9 mouse cellular contexts compared by ENCODE assay signal in the genomic region with DNA sequence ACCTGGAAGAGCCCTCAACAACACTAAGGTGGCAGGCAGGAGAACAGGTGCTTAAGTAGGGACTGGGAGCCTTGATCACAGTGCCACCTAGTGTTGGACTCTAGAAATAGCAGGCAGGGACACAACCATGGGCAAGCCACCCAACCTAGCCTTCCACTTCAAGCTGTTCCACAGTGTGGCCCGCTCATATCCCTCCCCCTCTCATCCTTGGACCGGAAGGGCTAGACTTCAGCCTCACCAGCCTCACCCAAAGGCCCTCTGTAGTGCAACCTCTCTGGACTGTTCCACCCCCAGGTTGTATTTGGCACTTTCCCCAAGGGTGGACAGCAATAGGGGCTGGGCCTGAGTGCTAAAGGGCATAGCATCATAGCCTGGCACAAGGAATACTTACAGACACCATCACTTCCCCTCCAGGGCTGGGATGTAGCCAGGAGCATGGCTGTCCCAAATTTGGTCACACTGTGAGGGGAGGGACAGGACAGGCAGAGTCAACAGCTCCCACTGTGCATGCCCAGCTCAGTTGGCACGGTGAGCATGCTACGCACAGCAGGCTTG.
DNase-seq lines count a peak whose midpoint lies in the region; ATAC-seq and TF ChIP-seq lines count a peak whose summit lies in the region.
"Had no signal": no experiment of that assay in that cellular context is flagged by ENCODE, and none has a peak within 500 bp of the region (broad histone marks: within the 10 kb centered on the region; RNA-seq: fewer than 3 reads in every experiment).

No protein-coding gene starts in this region.

- 61% methylated on average over 4 of the region's 4 CpGs for WGBS in liver, adult 2 months
- WGBS in liver, embryonic 12.5 days (ENCODE audit: insufficient replicate concordance), result 55% methylated on average over 4 of the region's 4 CpGs
- WGBS in forebrain, embryonic 11.5 days, result 57% methylated on average over 4 of the region's 4 CpGs
- WGBS in intestine, postnatal 0 days, result 50% methylated on average over 4 of the region's 4 CpGs
- WGBS in midbrain, postnatal 0 days, result 54% methylated on average over 4 of the region's 4 CpGs

- intact Hi-C loops in left cerebral cortex, postnatal 4 days (cut with DNase I), result loop anchor here (2.0 kb wide), 1 partner anchor 187 kb away; no protein-coding TSS in a partner anchor

- no peak for TF ChIP-seq POLR2A in liver, adult 2 months (IDR thresholded peaks at IDR 0.05; ENCODE audit: extremely low read depth, insufficient read depth, low read length)

- H3K4me1 ChIP-seq in liver, adult 2 months (ENCODE audit: control insufficient read depth, insufficient read depth, low read length), result no peaks in the 10 kb centered on the region
- no peaks in the 10 kb centered on the region for H3K4me1 ChIP-seq in liver, embryonic 12.5 days
- H3K4me1 ChIP-seq in forebrain, embryonic 11.5 days (replicated peaks; ENCODE audit: control insufficient read depth, insufficient read depth, low read length), result no peaks in the 10 kb centered on the region
- H3K4me1 ChIP-seq in intestine, postnatal 0 days (replicated peaks; ENCODE audit: control insufficient read depth, insufficient read depth, low read length), result no peaks in the 10 kb centered on the region
- H3K4me1 ChIP-seq in midbrain, postnatal 0 days (ENCODE audit: insufficient read depth, low read length), result no peaks in the 10 kb centered on the region
- H3K4me1 ChIP-seq: embryonic facial prominence, embryonic 15.5 days had no signal

- no peaks in the 10 kb centered on the region for H3K36me3 ChIP-seq in liver, adult 2 months (ENCODE audit: control insufficient read depth, insufficient read depth, low read length)
- no peaks in the 10 kb centered on the region for H3K36me3 ChIP-seq in liver, embryonic 12.5 days
- no peaks in the 10 kb centered on the region for H3K36me3 ChIP-seq in forebrain, embryonic 11.5 days (ENCODE audit: control insufficient read depth, insufficient read depth, low read length)
- H3K36me3 ChIP-seq in intestine, postnatal 0 days (ENCODE audit: control insufficient read depth, insufficient read depth), result no peaks in the 10 kb centered on the region; the same call in 1 of the 2 replicates
- H3K36me3 ChIP-seq in midbrain, postnatal 0 days (ENCODE audit: insufficient read depth, low read length), result no peaks in the 10 kb centered on the region
- H3K36me3 ChIP-seq: embryonic facial prominence, embryonic 15.5 days had no signal

- H3K79me2 ChIP-seq in liver, adult 2 months (ENCODE audit: control insufficient read depth, insufficient read depth, low read length), result no peaks in the 10 kb centered on the region

- ATAC-seq in liver, embryonic 12.5 days, result no peak
- no peak for ATAC-seq in forebrain, embryonic 11.5 days (replicated peaks; ENCODE audit: low FRiP score)
- ATAC-seq in intestine, postnatal 0 days, result peak; percentile 43; the same call in 1 of the 2 replicates
- peak; percentile 47; the same call in 1 of the 2 replicates for ATAC-seq in midbrain, postnatal 0 days (ENCODE audit: low FRiP score)

- H3K27ac ChIP-seq in liver, adult 2 months (replicated peaks; ENCODE audit: insufficient read depth, low read depth, low read length), result no peak overlapping the region
- no peak overlapping the region for H3K27ac ChIP-seq in liver, embryonic 12.5 days
- H3K27ac ChIP-seq in forebrain, embryonic 11.5 days (ENCODE audit: low read depth, low read length), result no peak overlapping the region
- no peak overlapping the region for H3K27ac ChIP-seq in intestine, postnatal 0 days (ENCODE audit: low read depth, low read length)
- H3K27ac ChIP-seq in midbrain, postnatal 0 days (ENCODE audit: low read depth, low read length), result no peak overlapping the region
- H3K27ac ChIP-seq: embryonic facial prominence, embryonic 15.5 days had no signal

- no peak overlapping the region for H3K4me2 ChIP-seq in liver, embryonic 12.5 days
- H3K4me2 ChIP-seq in forebrain, embryonic 11.5 days (ENCODE audit: low read depth, low read length, severe bottlenecking), result no peak overlapping the region
- no peak overlapping the region for H3K4me2 ChIP-seq in intestine, postnatal 0 days (replicated peaks; ENCODE audit: low read depth)
- no peak overlapping the region for H3K4me2 ChIP-seq in midbrain, postnatal 0 days (ENCODE audit: low read depth, low read length, poor library complexity, severe bottlenecking)
- H3K4me2 ChIP-seq: embryonic facial prominence, embryonic 15.5 days had no signal

- DNase-seq in liver, adult 2 months (ENCODE audit: extremely low read depth, low read depth, low spot score), result peak; percentile 34
- peak; percentile 42 for DNase-seq in c-Kit-negative CD71-positive TER-119-positive erythroid progenitor cells, embryonic 14.5 days (ENCODE audit: low read depth, low spot score)
- DNase-seq in forebrain, embryonic 11.5 days (ENCODE audit: low spot score), result peak; percentile 73
- DNase-seq in left cerebral cortex, postnatal 4 days, result peak; percentile 81
- DNase-seq in midbrain, postnatal 0 days (ENCODE audit: low spot score), result peak; percentile 81
- peak; percentile 26 for DNase-seq in telencephalon, adult 2 months (ENCODE audit: low read depth, low spot score)

- H3K9me3 ChIP-seq in liver, embryonic 12.5 days (replicated peaks), result no peaks in the 10 kb centered on the region
- no peaks in the 10 kb centered on the region for H3K9me3 ChIP-seq in forebrain, embryonic 11.5 days (ENCODE audit: control insufficient read depth, low read length)
- no peaks in the 10 kb centered on the region for H3K9me3 ChIP-seq in intestine, postnatal 0 days (ENCODE audit: control insufficient read depth)
- H3K9me3 ChIP-seq in midbrain, postnatal 0 days (ENCODE audit: low read length), result no peaks in the 10 kb centered on the region
- H3K9me3 ChIP-seq: embryonic facial prominence, embryonic 15.5 days had no signal

- H3K9ac ChIP-seq in liver, adult 2 months (ENCODE audit: low read depth, low read length), result no peak overlapping the region
- no peak overlapping the region for H3K9ac ChIP-seq in liver, embryonic 12.5 days
- H3K9ac ChIP-seq in forebrain, embryonic 11.5 days (ENCODE audit: low read length), result no peak overlapping the region
- H3K9ac ChIP-seq in intestine, postnatal 0 days (ENCODE audit: low read depth, low read length), result no peak overlapping the region
- H3K9ac ChIP-seq in midbrain, postnatal 0 days (replicated peaks; ENCODE audit: low read length, poor library complexity, severe bottlenecking), result no peak overlapping the region
- H3K9ac ChIP-seq: embryonic facial prominence, embryonic 15.5 days had no signal

- peak; percentile 81 for TF ChIP-seq CTCF in liver, adult 2 months (IDR thresholded peaks at IDR 0.05; ENCODE audit: low read depth, low read length)
- peak; percentile 94 for TF ChIP-seq CTCF in intestine, postnatal 0 days (IDR thresholded peaks at IDR 0.05; ENCODE audit: low read depth)
- TF ChIP-seq CTCF in midbrain, postnatal 0 days (IDR thresholded peaks at IDR 0.05), result peak; percentile 93

- H3K4me3 ChIP-seq in liver, adult 2 months (ENCODE audit: insufficient read depth, low read depth, low read length), result no peak overlapping the region
- no peak overlapping the region for H3K4me3 ChIP-seq in liver, embryonic 12.5 days
- no peak overlapping the region for H3K4me3 ChIP-seq in forebrain, embryonic 11.5 days (ENCODE audit: low read depth, low read length)
- H3K4me3 ChIP-seq in intestine, postnatal 0 days (ENCODE audit: low read depth, low read length), result no peak overlapping the region
- H3K4me3 ChIP-seq in midbrain, postnatal 0 days (ENCODE audit: low read depth, low read length), result no peak overlapping the region
- H3K4me3 ChIP-seq: embryonic facial prominence, embryonic 15.5 days had no signal

- H3K27me3 ChIP-seq in liver, adult 2 months (ENCODE audit: control insufficient read depth, insufficient read depth, low read length), result no peaks in the 10 kb centered on the region
- peaks cover 7% of the 10 kb centered on the region for H3K27me3 ChIP-seq in liver, embryonic 12.5 days (replicated peaks)
- no peaks in the 10 kb centered on the region for H3K27me3 ChIP-seq in forebrain, embryonic 11.5 days (ENCODE audit: control insufficient read depth, insufficient read depth, low read length)
- H3K27me3 ChIP-seq in intestine, postnatal 0 days (replicated peaks; ENCODE audit: control insufficient read depth, insufficient read depth, low read length), result no peaks in the 10 kb centered on the region
- H3K27me3 ChIP-seq in midbrain, postnatal 0 days (ENCODE audit: insufficient read depth, low read length), result no peaks in the 10 kb centered on the region
- H3K27me3 ChIP-seq: embryonic facial prominence, embryonic 15.5 days had no signal

Comparison
In these comparisons a context has a peak if more than half of its experiments do, and no peak if none do; other contexts are left out.
1. DNase-seq: peak in every context shown above with its lines; median percentile 81 in left cerebral cortex, postnatal 4 days; 81 in midbrain, postnatal 0 days; 73 in forebrain, embryonic 11.5 days; 42 in c-Kit-negative CD71-positive TER-119-positive erythroid progenitor cells, embryonic 14.5 days; 34 in liver, adult 2 months; 26 in telencephalon, adult 2 months.
2. ATAC-seq: peak in intestine, postnatal 0 days (single experiment) and midbrain, postnatal 0 days (single experiment); none in liver, embryonic 12.5 days (single experiment) and forebrain, embryonic 11.5 days (single experiment).
3. Peak in every context shown above with its lines, with median percentiles within 50 percentile points of each other: CTCF ChIP-seq.